Mouse (Mus musculus) mesoderm, embryonic 11.5 days (tissue): Measurements from ENCODE around the gene Hoxb3.

ENCODE experiments used
- DNase-seq: peaks from one replicate; pipeline ENCODE4 v3.0.0-alpha.2; 2012; ENCODE audit warnings: low read depth, low spot score

Hoxb3 gene

GRCm38 (mm10) chr11:96302381-96303150 is 20.6 kb upstream of the Hoxb3 start:
- DNase-seq = no peak

DNA sequence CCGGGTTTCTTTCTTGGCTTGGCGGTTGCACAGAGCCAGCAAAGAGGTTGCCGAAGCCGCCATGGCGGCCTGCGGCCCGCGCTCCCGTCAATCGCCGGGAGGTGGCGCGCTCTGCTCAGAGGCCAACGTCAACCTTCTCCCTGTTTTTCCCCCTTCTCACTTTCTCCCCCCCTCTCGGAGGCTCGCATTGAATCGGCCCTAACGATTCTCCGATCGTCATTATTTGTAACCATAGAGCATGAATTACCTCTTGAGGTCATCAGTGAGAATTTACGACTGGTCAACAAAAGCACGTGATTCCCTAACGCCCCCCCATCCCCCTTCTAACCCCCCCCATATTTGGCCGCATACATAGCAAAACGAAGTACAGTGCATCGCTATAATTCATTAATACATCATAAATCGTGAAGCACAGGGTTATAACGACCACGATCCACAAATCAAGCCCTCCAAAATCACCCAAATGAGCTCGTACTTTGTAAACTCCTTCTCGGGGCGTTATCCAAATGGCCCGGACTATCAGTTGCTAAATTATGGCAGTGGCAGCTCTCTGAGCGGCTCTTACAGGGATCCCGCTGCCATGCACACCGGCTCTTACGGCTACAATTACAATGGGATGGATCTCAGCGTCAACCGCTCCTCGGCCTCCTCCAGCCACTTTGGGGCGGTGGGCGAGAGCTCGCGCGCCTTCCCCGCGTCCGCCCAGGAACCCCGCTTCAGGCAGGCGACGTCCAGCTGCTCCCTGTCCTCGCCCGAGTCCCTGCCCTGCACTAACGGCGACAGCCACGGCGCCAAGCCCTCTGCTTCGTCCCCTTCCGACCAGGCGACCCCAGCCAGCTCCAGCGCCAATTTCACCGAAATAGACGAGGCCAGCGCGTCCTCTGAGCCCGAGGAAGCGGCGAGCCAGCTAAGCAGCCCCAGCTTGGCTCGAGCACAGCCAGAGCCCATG is 19.7 kb upstream of the Hoxb3 start, which contains the start of gene Hoxb5:
Hoxb5 (plus strand) TSS at position 186 of the 949 bp plus-strand sequence.
- DNase-seq = peak; percentile 96

DNA sequence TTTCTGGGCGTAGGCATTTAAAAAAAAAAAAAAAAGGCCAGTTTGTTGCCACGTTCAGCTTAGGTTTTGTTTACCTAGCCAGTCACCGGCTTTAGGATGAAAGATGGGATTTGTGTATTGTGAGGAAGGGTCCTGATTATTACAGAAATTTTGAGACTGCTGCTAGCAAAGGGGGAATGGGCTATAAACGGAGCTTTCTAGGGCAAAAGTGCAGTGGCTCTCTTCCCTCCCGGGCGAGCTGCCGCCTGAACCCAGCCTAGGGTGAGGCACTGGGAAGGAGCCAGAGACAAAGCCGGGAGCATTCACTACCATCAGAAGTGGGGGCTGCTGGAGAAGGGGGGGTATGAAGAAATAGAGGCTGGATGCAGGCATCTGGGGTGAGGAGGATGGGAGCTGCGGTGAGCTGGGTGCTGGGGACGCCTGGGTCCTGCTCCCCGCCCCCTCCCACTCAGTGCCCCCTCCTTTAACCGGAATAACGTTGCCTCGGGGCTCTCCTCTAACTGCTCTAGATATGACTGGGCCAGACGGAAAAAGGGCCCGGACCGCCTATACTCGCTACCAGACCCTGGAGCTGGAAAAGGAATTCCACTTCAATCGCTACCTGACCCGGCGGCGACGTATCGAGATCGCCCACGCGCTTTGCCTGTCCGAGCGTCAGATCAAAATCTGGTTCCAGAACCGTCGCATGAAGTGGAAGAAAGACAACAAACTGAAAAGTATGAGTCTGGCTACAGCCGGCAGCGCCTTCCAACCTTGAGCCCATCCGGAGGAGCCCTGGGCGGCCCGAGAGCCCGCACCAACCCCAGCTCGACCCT is 18.5 kb upstream of the Hoxb3 start:
- DNase-seq = no peak

DNA sequence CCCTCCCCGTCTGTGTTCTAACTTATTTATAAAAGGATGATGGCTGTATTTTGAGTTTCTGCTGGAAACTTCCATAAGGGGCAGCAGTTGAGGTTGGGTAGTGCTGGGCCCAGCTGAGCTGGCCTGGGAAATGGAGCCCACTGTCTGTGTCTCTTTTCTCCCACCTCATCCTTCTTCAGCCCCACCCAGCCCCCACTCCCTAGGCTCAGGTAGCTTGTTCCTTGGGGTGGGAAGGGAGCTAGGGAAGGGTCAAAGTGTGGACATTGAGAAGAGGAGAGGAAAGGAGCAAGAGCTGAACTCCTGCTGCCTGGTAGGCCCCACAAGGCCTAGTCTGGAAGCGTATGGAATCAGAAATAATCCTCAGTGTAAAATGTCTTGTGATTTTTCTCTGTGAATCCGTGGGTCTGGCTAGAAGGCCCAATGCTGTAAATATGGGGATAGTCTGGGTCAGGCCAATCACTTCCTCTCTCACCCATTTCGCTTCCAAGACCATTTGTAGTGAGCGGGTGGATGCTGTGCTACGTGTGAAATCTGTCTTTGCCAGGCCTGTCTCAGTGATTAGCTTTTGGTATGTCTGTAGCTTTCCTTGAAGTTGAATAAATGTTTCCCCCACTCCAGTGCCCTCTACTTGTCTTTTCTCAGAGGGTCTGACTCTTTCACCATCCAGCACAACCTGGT is 17.5 kb upstream of the Hoxb3 start:
- DNase-seq = no peak

GRCm38 (mm10) chr11:96306183-96306907 is 16.8 kb upstream of the Hoxb3 start:
- DNase-seq = no peak

DNA sequence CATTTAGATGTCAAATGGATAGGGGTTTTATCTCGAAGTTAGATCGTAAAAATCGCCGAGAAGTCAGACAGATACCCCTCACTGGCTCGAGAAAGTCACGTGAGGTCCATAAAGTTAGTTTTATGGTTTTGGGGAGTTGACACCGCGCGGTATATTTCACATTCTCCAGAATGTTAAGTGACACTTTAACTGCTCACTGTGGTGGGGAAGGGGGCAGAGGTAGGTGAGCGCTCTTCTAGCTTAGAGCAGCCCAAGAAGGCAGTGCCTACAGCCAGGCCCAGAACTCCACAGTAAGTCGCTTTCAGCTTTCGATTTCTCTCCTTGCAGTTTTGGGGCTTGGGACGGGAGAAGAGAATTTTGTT is 16.2 kb upstream of the Hoxb3 start:
- peak; percentile 91 for DNase-seq

DNA sequence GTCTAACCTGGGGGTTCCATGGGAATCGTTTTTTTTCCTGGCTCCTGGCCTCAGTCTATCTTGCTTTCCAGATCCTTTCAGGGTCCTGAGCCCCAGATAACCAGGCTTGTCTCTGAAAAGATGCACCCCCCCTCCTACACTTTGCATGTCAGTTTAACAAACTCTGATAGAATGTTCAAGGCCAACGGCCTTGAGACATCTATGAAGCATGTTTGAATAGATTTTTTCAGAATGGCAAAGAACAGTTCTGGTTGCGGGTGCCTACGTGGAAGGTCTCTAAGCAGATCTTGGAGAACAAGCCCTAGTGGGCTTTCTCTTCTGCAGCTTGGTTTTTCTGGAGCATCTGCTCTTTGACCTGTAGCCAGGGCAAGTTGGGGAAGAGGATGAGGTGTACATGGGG is 14.4 kb upstream of the Hoxb3 start:
- DNase-seq = no peak

- no peak for DNase-seq
These were observed 13.8 kb upstream of the Hoxb3 start for GRCm38 (mm10) chr11:96309288-96309687.

DNA sequence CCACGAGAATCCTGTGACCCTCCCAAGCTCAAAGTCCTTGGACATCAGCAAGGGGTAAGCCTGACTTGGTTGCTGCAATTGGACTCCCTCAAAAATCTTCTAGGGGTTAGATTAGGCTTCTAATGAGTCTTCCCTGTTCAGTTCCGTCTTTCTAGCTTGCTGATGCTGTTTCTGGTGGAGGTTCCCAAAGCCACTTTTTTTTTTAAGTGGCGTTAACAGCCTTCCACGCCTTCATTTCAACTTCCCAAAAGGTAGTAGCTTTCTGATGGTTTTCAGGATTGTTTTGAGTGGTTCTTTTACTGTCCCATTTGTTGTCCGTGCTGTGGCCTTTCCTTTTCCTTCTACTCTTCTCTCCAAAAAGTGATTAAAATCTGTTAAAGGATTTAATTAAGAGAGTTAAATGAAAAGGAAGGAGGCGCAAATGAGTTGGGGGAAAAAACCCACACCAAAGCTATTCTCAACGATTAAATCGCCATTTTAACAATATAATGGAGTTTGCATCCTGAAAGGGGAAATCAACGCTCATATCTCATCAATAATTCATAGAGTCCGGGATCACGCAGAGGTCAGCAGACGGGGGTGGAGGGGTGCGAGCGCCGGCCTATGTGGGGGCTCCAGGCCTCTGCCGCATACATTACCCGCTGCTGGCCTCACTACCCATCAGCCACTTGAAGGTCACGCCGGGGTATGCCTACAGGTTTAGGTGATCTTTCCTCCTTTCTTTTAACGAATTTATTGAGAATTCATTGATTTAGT is 12.8 kb upstream of the Hoxb3 start:
- DNase-seq = no peak

DNA sequence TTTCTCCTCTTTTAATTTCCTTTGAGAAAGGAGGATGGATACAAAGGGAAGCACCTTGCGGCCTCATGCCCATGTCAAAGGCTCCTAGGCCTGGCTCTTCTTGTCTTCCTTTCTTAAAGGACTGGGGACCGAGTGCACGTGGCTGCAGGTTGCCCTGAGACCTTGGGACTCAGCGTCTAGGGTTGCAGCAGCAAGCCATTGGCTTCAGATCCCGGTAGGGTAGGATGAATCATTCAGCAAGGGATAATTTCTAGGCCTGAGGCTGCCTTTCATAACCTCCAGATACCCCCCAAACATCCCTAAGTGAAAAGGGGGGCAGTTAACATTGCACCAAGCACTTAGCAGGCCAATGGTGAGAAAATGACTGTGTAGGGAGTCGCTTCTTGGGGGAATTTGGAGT is 12.0 kb upstream of the Hoxb3 start:
- no peak for DNase-seq

GRCm38 (mm10) chr11:96311520-96312417 is 11.4 kb upstream of the Hoxb3 start:
- no peak for DNase-seq

- no peak for DNase-seq
These were observed 10.0 kb upstream of the Hoxb3 start for GRCm38 (mm10) chr11:96313134-96313533.

DNA sequence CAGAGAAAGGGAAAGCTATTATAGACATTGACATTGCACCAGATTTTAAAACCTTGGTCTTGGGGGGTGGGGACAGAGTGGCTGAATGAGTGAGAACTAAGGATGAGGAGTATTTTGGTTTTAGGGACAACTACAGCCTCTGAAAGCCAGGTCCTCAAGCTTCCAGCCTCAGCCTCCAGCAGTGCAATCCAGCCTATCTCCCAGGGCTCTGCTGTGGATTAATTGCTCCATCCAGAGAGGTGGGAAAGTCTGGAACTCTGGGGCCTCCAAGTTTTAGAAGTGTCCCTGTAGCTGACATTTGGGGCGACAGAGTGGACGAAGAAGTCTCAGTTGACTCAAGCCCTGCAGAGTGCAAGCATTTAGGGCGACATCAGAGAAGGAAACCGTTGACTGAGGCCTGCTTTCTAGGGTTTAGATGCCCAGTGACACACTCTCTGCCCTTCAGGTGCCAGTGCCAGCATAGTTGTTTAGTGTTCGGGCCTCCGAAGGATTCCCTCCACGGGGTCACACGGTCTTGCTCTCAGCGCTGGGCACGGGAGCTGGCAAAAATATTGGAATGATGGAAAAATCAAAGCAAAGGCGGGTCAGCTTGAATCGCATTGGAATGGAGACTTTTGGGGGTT is 9.2 kb upstream of the Hoxb3 start:
- DNase-seq = no peak

GRCm38 (mm10) chr11:96314671-96315343 is 8.3 kb upstream of the Hoxb3 start:
- no peak for DNase-seq

DNA sequence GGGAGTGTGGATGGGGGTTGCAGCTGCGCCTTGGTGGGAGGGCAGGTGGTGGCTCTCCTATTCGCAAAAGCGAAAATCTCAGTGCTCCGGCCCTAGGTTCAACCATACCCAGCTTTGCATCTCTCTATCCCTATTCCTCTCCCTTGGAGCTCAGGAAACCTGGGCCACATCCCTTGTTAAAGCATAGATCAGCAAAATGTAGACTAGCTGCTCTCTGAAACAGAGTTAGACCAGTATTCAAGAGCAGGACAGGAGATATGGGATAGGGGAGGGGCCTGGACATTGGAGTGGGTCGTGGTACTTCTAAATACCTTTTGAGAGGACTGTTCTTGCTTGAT is 7.8 kb upstream of the Hoxb3 start:
- DNase-seq = no peak

GRCm38 (mm10) chr11:96316696-96317607 is 6.2 kb upstream of the Hoxb3 start:
- DNase-seq = no peak
